Mouse (Mus musculus) embryo, embryonic 10 days (tissue): ENCODE measurements at regions not wholly inside any gene's neighbourhood (a gene's known extent, or its start where the extent isn't known, plus 50 kb on each side); places are given as distances from the start of the nearest gene placed in this dataset.

Experiments used
- DNase-seq: peaks from one replicate; pipeline ENCODE4 v3.0.0-alpha.2; 2015; ENCODE audit warnings: low spot score

DNA sequence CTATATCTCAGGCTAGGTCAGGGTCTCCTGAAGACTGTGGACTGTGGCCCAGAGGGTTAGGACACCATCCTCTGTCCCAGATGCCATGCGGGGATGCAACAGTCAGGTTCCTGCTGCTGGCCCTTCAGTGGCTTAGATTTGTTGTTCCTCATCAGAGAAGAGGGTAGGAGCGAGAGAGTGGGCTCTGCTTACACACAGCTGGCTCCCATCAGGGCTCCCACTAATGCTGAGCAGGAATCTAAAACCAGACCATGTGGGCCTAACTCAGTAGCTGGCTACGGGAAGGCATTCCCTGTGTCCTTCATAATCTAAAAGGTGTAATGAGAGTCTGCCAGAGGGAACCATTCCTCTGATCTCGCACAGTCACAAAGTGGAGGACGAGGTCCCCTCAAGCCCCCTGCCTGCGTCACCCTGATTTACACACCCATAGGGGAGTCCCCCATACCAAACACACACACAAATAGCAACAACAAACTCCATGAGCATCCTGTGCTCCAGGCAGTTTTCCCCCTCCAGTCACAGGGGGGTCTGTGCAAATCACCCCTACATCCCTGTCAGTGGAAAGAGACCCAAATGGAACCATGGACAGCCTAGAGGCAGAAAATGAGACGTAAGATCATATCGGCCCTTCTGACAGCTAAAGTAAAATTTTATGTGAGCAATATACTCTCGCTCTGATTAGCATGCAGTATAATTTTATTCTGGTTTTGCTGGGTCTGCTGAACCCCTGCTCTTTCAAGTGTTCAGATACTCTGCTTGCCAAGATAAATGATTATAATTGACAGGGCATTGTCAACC lies 234.8 kb downstream of the 3110018I06Rik start:
- peak; percentile 37 for DNase-seq

DNA sequence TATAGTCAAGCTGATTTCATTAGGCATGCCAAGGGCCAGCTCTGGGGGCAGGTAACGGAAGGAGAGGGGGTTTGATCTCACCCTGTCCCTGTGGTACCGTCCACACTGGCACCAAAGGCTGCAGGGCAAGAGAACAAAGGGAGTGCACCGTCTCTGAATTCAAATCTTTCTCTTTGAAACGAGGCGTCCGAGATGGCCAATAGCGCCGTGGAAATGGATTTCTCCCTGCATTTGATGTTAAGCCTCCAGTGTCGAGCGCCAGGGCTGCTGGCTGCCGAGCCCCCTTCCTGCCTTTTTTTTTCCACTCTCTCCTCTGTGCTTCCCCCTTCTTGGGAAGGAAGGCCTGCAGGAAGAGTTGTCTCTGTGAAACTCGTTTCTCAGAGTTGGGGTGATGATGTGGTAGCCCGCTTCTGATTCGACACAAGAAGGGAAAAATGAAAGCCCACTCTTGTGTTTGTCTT lies 235.5 kb downstream of the 3110018I06Rik start:
- DNase-seq: no peak

DNA sequence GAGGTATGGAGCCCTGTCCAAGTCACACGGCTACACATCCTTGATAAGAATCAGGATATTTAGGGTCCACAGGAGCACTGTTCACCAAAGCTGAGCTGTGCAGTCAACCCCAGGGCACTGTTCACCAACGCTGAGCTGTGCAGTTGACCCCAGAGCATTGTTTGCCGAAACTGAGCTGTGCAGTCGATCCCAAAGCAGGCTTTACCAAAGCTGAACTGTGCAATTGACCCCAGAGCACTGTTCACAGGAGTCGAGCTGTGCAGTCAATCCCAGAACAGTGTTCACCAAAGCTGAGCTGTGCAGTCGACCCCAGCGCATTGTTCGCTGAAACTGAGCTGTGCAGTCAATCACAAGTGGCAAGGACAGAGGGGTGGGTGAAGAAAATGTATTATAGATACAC lies 236.0 kb downstream of the 3110018I06Rik start:
- DNase-seq: peak; percentile 42

DNA sequence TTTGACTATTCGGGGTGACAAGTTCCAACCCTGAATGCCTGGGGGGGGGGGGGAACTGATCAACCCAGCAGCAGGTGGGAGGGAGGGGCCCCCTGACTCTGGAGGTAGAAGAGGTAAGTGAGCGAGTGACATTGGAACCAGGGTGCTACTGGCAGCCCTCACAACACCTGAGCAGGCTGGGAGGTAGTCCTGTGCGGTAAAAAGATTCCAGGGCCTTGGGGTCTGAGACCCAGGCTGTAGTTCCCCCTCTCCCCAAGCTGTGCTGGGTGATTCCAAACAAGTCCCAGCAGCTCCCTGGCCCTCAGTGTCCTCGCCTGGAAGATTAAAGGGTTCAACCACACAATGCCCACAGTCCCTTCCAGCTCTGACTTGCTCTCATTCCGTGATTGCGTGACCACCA lies 240.4 kb downstream of the 3110018I06Rik start:
- DNase-seq: no peak

DNA sequence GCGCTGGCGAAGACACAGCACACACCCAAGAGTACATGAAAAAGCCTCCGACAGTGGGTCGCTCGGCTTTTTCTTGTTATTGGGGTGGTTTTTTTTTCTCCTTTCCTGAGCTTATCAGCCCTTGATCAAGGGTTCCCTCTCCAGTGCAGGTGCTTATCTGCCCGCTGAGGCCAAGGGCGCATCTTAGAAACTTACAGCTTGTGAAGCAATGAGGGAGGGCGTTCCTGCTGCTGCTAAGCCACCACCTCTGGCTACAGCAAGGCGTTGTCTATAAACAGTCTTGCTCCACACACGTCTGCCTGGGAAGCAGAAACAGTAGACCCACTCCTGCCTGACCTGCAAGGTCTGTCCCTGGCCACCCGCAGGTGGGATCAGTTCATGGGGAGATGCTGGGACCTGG lies 240.9 kb downstream of the 3110018I06Rik start:
- DNase-seq: no peak

DNA sequence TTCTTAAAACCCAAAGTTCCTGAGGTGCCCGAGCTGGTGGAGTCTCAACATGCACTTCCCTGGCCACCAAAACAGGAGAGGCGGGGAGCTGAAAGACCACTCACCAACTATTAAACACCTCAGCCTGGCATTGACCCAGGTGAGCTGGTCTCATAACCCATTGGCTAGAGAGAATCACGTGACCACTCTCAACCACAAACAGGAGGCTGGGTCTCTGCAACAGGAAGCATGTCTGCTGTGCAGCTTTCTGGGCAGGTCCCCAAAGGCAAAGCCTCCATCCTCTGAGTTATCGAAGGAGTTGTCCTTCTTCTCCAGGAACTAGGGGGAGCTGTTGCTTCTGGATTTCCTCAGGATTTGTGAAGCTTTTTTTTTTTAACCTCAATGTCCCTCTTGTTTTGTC lies 242.5 kb downstream of the 3110018I06Rik start:
- no peak for DNase-seq

GRCm38 (mm10) chr12:107734536-107734935 lies 246.1 kb downstream of the 3110018I06Rik start:
- DNase-seq: no peak

DNA sequence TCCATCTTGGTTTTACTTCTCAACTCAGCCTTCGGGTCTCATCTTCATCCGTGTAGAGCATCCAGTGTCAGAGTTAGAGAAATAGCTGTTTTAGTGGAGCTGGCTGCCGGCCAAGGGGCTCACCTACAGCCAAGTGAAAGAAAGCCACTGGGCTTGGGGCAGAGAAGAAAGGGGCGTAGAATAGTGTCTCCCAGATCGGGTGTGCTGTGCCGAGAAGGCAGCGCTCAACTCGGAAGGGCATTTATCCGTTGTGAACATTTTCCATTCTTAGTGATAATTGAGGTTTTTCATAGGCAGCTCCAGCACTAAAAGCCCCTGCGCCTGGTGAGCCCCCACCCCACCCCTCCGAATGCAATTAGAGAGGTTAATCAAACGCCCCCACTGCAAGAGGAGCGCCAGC lies 254.2 kb downstream of the 3110018I06Rik start:
- DNase-seq: no peak

- no peak for DNase-seq
Measured at GRCm38 (mm10) chr12:107744822-107745221, 256.4 kb downstream of the 3110018I06Rik start.

GRCm38 (mm10) chr12:107748481-107749380 lies 254.7 kb downstream of the Bcl11b start:
- DNase-seq: no peak

DNA sequence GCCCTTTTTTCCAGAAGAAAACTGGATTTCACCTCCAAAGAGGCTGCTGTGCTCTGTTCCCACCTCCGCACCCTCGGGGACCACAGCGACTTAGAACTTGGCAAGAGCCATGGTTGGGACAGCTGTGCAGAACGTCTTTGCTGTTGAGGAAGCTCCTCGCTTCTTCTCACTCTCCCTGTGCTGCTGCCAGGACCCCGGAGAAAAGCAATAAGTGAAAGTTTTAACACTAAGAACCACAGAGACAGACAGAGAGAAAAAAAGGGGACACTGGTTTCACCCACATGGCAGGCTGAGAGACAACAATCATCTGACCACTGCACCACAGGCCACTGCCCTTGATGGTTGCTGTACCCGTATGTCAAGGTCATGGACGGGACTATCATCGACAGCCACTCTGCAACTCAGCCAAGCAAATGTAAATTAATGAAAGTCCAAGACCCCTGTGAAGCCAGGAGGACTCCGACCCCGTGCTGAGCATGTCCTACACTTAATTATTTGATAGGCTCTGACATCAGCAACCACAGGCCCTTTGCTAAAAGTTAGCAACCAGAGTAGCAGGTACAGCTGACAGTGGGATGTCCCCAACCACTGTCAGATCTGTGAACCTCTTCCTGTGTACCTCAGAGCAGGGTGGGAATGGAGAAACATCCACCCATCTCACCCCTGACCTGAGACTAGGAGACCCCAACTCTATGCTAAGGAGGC lies 253.9 kb downstream of the Bcl11b start:
- DNase-seq: no peak

DNA sequence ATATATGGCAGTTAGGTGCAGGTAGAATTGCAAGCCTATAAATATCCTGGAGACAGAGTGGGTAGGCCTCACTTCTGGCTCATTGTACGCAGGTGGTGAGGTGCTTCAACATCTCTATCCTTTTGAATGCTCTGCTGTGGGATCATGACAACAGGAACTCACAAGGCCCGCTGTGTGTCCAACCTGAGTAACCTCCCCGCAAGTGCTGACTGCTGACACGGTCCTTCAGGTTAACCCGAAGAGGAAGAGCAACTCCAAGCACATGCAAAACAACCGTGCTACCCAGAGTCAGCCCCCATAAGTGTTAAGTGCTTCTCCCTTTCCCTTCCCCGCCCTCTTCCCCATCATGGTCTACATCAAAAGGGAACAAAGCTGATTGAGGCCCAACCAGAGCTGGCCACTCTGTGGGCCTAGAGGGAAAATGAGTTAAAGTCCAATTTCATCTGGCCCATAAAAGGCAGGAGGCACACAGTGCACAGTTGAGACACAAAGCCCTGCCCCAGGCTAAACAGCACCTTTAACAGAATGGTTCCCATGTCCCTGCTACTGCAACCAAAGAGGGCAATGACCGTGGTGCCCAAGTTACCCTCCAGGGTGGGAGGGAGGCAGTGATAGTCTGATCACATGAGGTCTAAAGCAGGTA lies 253.0 kb downstream of the Bcl11b start:
- no peak for DNase-seq

- no peak for DNase-seq
Measured at GRCm38 (mm10) chr12:107752126-107752525, 251.3 kb downstream of the Bcl11b start.

DNA sequence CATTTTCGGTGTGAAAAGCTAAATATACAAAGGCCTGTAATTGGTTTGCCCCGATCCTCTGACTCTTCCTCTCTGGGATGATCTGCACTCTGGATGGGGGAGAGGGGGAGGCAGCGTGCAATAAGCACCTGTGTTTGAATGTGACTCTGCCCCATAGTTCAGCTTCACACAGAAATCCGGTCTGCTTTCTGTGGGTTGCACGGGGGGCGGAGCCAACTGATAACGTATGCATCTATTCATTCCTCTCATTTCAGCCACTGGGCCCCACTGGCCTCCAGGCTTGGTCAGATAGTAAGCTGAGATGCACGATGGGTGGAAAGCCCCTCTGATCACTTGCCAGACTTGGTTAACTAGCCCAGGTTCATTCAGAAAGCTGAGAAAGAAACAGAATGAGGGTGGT lies 250.8 kb downstream of the Bcl11b start:
- DNase-seq: peak; percentile 74

GRCm38 (mm10) chr12:107753022-107753421 lies 250.4 kb downstream of the Bcl11b start:
- DNase-seq: no peak

DNA sequence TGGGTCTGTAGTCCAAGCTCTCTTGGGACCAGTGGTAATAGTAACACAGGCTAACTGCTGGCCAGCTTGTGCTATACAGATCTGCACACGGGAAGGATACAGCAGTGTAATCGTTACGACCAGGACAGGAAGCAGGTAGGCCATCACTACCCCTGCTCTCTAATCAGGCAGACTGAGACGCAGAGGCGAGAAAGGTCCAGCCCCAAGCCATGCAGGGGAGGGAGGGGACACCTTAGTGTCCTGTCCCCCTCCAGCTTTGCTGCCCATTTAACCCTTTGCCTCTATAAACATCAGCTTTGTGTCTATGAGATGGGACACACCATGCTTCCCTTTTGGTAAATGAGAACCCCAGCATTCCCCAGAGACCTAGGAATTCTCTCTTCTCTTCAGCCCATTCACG lies 249.9 kb downstream of the Bcl11b start:
- no peak for DNase-seq

- DNase-seq: no peak
Measured at GRCm38 (mm10) chr12:107754885-107755284, 248.5 kb downstream of the Bcl11b start.

GRCm38 (mm10) chr12:107755820-107756517 lies 247.4 kb downstream of the Bcl11b start:
- DNase-seq: no peak

- DNase-seq: peak; percentile 42
Measured at GRCm38 (mm10) chr12:107757184-107757583, 246.2 kb downstream of the Bcl11b start.

DNA sequence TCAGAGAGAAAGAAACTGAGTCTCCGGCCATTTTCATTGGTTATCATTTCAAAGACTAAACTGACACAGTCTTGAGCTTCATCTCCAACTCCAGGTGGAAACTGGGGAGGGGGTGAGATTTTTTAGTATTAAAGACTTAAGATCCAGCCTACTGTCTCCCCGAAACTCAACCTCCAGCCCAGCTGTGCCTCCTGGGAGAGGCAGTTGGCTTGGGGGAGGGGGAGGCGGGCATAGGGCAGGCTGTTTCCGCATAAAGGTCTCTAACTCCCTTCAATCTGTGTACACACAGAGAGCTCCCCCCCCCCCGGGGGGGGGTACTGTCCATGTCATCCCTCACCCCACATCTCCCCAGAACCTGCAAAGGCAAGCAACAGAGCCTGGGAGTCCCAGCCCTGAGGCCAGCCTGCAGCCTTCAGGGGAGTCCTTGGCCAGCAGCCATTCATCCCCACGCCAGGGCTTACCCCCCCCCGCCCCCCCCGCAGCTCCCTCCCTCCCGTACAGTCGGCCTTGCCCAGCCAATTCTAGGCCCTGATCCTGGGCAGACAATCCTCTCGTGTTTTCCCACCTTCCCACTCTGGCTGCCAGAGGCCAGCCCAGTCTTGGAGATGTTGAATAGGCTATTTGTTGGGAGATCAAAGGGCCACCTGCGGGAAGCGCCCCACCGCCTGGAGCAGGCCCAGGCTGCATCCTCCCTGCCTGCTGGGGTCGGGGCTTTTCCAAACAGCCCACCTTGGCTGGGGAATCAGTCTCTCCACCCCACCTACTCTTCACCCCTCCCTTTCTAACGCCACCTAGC lies 245.2 kb downstream of the Bcl11b start:
- peak; percentile 51 for DNase-seq
